Mouse (Mus musculus) embryonic facial prominence, embryonic 10.5 days (tissue): Measurements from ENCODE around the gene Bbx. TPM values are rescaled to one million over a fixed set of nuclear protein-coding genes. Genes with fewer than 3 reads are reported as not detected.

Source experiments
- DNase-seq: peaks from one replicate; pipeline ENCODE4 v3.0.0-alpha.2; 2017; ENCODE audit warnings: low spot score
- H3K27ac ChIP-seq: fragments of 300-500 bp; sonication (generic); replicated peaks from 2 replicates; pipeline ENCODE4 v1.5.1; 2016; ENCODE audit warnings: mild to moderate bottlenecking
- H3K27me3 ChIP-seq: fragments of 300-500 bp; sonication (generic); replicated peaks from 2 replicates; pipeline ENCODE4 v1.6.1; 2016; ENCODE audit warnings: low read depth, mild to moderate bottlenecking; ENCODE audit not compliant: poor library complexity, severe bottlenecking
- H3K36me3 ChIP-seq: fragments of 300-500 bp; sonication (generic); replicated peaks from 2 replicates; pipeline ENCODE4 v1.6.1; 2016; ENCODE audit warnings: mild to moderate bottlenecking, moderate library complexity
- H3K4me1 ChIP-seq: fragments of 300-500 bp; sonication (generic); 2 replicates; pipeline ENCODE4 v1.6.1; 2016
- H3K4me3 ChIP-seq: fragments of 300-500 bp; sonication (generic); 2 replicates; pipeline ENCODE4 v1.5.1; 2016; ENCODE audit warnings: mild to moderate bottlenecking, moderate library complexity
- H3K9me3 ChIP-seq: fragments of 300-500 bp; sonication (generic); 2 replicates; pipeline ENCODE4 v1.6.1; 2016; ENCODE audit warnings: mild to moderate bottlenecking
- WGBS: fragments of 180-500 bp; shearing (Covaris S2); methylation state at CpG from one replicate; pipeline ENCODE4 v1.1.7; 2016; 5-methylcytosine and 5-hydroxymethylcytosine counted together
- polyA plus RNA-seq: library from polyadenylated mRNA; unstranded; fragments of >200 nt; fragmentation: Nextera tagmentation; extraction: Ambion mirVana; gene quantifications from 2 replicates; pipeline ENCODE4 v1.2.1, GENCODE M21; 2016

Bbx gene
- polyA plus RNA-seq, 1 experiment from 2014 or later = 44.6 TPM

DNA sequence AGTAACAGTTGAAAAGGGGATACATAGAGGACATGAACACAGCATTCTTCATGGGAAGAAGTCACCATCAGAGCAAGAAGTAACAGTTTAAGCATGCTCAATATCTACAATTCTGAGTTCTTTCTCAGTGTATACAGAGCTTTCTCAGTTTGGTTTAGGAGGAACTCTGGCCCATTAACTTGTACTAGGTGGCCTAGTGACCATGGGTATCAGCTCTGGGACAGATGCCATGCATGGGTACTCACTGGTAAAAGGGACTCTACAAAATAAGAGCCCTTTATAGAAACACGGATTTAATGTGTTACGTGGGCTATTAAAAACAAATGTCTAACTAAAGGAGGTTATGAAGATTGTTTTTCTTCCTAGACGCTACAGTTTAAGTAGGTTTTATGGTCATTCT lies 190.6 kb downstream of the Bbx start:
- Histone ChIP-seq H3K27me3 (no peaks in the 10 kb centered on the region), H3K9me3 (no peaks in the 10 kb centered on the region), H3K4me3 (no peak overlapping the region), H3K36me3 (peaks cover 24% of the 10 kb centered on the region), H3K4me1 (no peaks in the 10 kb centered on the region), H3K27ac (no peak overlapping the region)
- 90% methylated on average over 3 of the region's 3 CpGs for WGBS
- DNase-seq = no peak

DNA sequence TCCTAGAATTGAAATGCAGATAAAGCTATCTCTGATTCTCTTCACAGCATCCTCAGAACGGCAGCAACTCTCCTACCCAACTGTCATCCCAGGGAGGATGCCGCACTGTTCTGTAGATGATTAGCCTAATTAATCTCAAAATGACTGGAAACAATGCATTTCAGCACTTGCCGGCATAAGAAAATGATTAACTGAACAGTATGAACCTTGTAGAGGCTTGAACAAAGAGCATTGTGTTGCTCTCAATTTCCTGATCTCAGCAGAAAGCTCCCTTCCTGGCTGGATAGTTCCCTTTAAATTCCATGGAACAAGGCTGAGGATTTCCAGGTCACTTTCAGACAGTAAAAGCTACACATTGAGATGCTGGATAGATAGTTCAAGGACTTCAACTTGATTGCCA lies 197.0 kb downstream of the Bbx start:
- no peaks in the 10 kb centered on the region for H3K4me1 ChIP-seq
- peaks cover 27% of the 10 kb centered on the region for H3K36me3 ChIP-seq
- no peaks in the 10 kb centered on the region for H3K27me3 ChIP-seq
- no peak for DNase-seq
- no peaks in the 10 kb centered on the region for H3K9me3 ChIP-seq
- 56% methylated on average over 3 of the region's 3 CpGs for WGBS
- H3K4me3 ChIP-seq = no peak overlapping the region
- no peak overlapping the region for H3K27ac ChIP-seq

DNA sequence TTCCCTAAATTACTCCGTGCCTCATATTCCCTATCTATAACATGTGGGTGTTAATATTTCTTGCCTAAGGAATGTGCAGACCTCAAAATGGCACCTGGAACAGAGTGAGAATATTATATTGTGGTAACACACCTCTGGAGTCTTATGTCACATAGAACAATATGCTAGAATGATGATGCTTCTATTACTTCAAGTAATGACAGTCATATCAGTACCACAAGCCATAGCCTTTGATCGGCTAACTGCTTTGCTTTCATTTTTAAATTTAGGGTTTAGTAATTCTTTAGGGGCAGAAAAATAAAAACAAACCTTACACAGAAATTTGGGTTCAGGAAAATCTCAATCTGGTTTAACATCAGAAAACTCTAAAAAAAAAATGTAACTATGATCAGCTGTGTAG lies 201.6 kb downstream of the Bbx start:
- peaks cover 6% of the 10 kb centered on the region; the same call in 1 of the 2 replicates for H3K36me3 ChIP-seq
- no peaks in the 10 kb centered on the region for H3K9me3 ChIP-seq
- WGBS = 92% methylated on average over 2 of the region's 2 CpGs
- no peaks in the 10 kb centered on the region for H3K4me1 ChIP-seq
- H3K4me3 ChIP-seq = no peak overlapping the region
- no peaks in the 10 kb centered on the region for H3K27me3 ChIP-seq
- DNase-seq = no peak
- H3K27ac ChIP-seq = no peak overlapping the region

DNA sequence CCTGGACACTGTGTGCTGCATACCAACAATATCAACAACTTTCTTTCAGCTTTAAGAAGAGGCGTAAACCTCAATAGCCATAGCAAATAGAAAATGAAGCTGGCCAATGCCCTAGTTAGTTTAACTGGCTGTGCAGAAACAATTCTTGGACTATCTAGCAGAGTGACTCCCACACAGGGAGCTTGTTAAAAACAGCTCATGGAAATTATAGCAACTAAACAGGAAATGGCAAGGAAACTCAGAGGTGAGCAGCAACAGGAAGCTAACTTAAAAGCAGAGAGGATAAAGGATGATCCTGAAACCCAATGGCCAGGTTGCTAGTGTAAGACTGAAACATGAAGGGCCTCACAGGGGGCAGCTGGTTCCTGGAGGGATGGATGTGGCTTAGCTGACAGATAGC lies 203.4 kb downstream of the Bbx start:
- WGBS = 94% methylated on average over 1 of the region's 1 CpGs
- DNase-seq = no peak

DNA sequence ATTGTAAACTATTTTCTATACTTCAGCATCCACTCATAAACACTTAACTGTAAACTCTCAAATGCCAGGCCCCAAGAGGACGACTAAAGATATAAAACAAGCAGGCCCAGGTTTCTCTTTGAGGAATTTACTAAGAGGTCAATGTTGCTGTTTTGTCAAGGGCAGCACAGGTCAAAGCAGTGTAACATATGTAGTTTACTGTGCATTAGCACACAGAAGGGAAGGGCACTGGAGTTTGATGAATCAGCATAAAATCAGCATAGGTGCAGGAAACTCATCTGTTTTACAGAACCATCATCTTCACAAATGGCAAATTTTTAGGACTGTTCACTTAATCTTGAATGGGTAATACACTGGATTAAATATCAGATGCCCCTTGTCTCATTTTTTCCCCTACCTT lies 205.9 kb downstream of the Bbx start:
- no peaks in the 10 kb centered on the region for H3K4me1 ChIP-seq
- H3K9me3 ChIP-seq = no peaks in the 10 kb centered on the region
- H3K27me3 ChIP-seq = no peaks in the 10 kb centered on the region
- H3K27ac ChIP-seq = no peak overlapping the region
- no peak for DNase-seq
- H3K4me3 ChIP-seq = no peak overlapping the region
- 68% methylated on average over 1 of the region's 1 CpGs for WGBS
- peaks cover 26% of the 10 kb centered on the region for H3K36me3 ChIP-seq

More for the DNA sequence above, 203.4 kb downstream of the Bbx start:
- Histone ChIP-seq H3K4me1 (no peaks in the 10 kb centered on the region), H3K27me3 (no peaks in the 10 kb centered on the region), H3K9me3 (no peaks in the 10 kb centered on the region), H3K27ac (no peak overlapping the region), H3K4me3 (no peak overlapping the region), H3K36me3 (peaks cover 18% of the 10 kb centered on the region)

DNA sequence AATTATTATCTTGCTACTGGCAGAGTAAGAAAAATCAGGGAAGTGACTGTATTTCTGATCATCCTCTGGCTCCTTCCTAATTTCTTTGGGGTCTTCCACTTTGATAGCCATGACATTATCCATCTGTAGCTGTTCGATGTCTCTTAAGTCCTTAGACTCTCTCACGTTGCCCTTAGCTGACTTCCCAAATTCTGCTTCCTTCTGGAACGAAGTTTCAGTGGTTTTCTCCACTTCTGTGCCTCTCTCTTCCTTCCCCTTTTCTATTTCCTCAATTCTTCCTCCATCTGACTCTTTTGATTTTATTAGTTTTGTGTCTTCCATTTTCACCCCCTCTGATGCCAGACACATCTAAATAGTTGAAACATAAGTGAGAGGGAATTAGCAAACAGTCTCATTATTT lies 207.2 kb downstream of the Bbx start:
- Histone ChIP-seq H3K27ac (no peak overlapping the region), H3K4me1 (no peaks in the 10 kb centered on the region), H3K9me3 (no peaks in the 10 kb centered on the region), H3K4me3 (no peak overlapping the region), H3K27me3 (no peaks in the 10 kb centered on the region), H3K36me3 (peaks cover 33% of the 10 kb centered on the region)
- 91% methylated on average over 3 of the region's 3 CpGs for WGBS
- DNase-seq = no peak

DNA sequence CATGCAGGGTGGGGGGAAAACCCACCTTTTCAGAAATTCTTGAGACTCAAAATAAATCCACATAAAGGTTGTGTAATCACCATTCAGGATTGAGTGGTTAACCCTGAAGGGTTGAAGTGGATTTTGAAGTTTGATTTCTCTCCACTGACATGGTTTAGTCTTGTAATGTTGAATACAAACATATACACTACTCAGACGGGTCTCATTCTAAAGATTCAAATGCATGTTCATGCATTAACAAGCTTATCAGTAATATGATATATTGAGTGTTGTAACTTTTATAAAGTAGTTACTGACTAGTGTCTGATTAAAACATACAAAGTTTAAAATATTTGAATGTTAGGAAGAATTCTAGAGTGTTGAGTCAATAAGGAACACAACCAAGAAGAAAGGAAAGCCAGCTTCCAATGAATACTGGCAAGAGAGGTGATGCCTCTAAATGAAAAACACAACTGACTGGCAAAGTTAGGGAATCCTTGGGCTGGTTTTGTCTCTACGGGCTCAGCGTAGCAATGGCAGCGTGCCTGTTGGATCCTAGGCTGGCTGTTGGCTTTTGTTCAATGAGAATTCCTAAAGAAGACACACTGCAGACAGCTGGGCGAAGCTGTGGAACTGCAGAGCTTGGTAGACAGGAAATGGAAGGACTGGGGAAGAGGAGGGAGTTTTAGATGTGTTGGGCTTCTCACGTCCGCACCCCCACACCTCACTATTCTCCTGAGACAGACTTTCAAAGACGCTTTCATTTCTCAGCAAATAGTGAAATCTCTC lies 211.3 kb downstream of the Bbx start:
- Histone ChIP-seq H3K27me3 (no peaks in the 10 kb centered on the region), H3K4me1 (no peaks in the 10 kb centered on the region), H3K9me3 (no peaks in the 10 kb centered on the region), H3K36me3 (peaks cover 42% of the 10 kb centered on the region), H3K27ac (no peak overlapping the region), H3K4me3 (no peak overlapping the region)
- 89% methylated on average over 8 of the region's 8 CpGs for WGBS
- DNase-seq = no peak

DNA sequence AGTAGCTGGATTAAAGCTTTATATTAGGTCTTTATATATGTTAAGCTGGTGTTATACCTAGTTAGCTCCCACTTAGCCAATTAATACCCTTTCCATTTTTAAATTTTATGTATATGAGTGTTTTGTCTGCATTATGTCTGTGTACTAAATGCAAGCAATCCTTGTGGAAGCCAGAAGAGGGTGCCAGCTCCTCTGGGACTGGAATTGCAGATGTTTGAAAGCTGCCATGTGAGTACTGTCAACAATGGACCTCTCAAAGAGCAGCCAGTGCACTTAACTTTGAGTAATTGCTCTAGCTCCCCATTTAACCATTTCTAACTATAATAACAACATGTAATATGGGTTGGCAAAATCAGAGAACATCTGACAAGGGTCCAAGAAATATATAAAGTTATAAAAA lies 215.1 kb downstream of the Bbx start:
- no peak overlapping the region for H3K4me3 ChIP-seq
- DNase-seq = no peak
- no peaks in the 10 kb centered on the region for H3K27me3 ChIP-seq
- H3K36me3 ChIP-seq = peaks cover 27% of the 10 kb centered on the region
- H3K9me3 ChIP-seq = no peaks in the 10 kb centered on the region
- H3K4me1 ChIP-seq = no peaks in the 10 kb centered on the region
- H3K27ac ChIP-seq = no peak overlapping the region

DNA sequence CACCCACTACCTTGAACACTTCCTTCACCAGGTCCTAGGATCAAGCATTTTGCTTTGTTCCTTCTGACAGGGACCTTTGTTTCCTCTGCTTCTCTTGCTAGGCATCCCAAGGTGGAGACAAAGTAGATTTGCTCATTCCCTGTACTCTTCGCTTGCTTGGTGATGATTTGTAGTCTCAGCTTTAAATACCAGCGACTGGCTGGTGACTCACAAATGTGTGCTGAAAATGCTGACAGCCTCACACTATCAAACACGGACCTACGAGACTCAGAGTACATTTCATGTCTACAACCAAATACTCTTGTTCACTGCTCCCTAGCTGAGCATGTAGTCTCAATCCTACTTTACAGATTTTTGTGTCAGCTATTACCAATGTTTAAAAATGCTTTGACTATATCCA lies 220.5 kb downstream of the Bbx start:
- Histone ChIP-seq H3K9me3 (no peaks in the 10 kb centered on the region), H3K27me3 (no peaks in the 10 kb centered on the region), H3K27ac (no peak overlapping the region), H3K36me3 (peaks cover 28% of the 10 kb centered on the region), H3K4me1 (no peaks in the 10 kb centered on the region), H3K4me3 (no peak overlapping the region)
- WGBS = 94% methylated on average over 4 of the region's 4 CpGs
- no peak for DNase-seq

DNA sequence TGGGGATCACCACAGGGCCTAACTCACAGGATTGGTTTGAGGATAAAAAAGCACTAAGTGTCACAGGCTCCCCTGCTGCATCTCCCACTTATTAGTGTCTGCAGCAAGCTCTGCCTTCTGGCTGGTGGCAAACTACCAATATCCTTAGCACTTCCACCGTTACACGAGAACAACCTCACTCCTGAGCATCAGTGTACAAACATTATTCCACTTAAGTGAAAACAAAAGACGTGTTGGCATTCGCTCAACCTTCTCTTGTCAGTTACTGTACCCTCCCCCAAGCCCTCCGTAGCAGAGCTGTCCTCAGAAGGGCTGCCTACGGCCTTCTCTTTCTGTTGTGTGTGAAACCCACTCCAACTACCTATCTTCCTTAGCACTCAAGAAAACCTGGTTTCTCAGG lies 221.0 kb downstream of the Bbx start:
- no peak for DNase-seq
- Histone ChIP-seq H3K27ac (no peak overlapping the region), H3K4me3 (no peak overlapping the region), H3K9me3 (no peaks in the 10 kb centered on the region), H3K4me1 (no peaks in the 10 kb centered on the region), H3K27me3 (no peaks in the 10 kb centered on the region), H3K36me3 (peaks cover 28% of the 10 kb centered on the region)
- WGBS = 92% methylated on average over 6 of the region's 6 CpGs

DNA sequence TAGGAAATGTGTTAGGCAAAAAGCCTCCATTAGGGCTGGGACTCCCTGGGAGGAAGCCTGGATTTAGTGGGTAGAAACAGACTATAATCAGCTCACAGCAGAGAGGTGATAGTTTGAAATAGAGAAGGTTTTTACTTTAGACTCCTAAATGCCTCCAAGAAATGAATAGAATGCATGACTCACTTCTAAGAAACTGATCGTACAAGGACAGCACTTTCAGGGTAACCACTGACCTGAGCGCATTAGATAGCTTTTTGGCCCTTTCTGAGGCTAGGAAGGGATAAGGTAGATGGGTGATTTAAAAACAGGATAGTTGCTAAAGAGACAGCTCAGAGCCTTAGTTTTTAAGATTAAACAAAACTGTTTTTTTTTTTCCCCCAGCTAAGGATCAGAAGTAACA lies 221.4 kb downstream of the Bbx start:
- DNase-seq = no peak
- peaks cover 23% of the 10 kb centered on the region for H3K36me3 ChIP-seq
- no peaks in the 10 kb centered on the region for H3K27me3 ChIP-seq
- no peak overlapping the region for H3K4me3 ChIP-seq
- no peaks in the 10 kb centered on the region for H3K9me3 ChIP-seq
- no peaks in the 10 kb centered on the region for H3K4me1 ChIP-seq
- H3K27ac ChIP-seq = no peak overlapping the region
- 95% methylated on average over 2 of the region's 2 CpGs for WGBS

DNA sequence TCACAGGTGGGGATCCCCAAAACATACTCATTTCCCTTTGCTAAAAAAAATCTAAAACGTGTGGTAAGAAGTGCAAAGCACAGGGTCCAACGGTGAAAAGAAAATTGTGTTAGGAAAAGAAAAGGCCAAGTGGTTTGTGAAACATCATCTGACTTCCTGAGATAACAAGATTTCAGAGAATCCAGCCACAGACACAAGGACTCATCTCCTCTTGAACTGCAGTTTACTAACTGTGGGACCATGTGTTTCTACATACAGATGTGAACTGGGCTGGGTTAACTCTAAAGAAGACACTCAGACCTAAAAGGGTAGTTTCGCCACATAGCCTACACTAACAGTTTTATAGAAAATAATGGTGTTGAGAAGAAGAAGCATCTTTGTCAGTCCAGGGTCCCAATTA lies 227.2 kb downstream of the Bbx start:
- DNase-seq = no peak
- Histone ChIP-seq H3K36me3 (peaks cover 46% of the 10 kb centered on the region), H3K27me3 (no peaks in the 10 kb centered on the region), H3K4me3 (no peak overlapping the region), H3K4me1 (no peaks in the 10 kb centered on the region), H3K9me3 (no peaks in the 10 kb centered on the region), H3K27ac (no peak overlapping the region)
- 86% methylated on average over 3 of the region's 3 CpGs for WGBS

DNA sequence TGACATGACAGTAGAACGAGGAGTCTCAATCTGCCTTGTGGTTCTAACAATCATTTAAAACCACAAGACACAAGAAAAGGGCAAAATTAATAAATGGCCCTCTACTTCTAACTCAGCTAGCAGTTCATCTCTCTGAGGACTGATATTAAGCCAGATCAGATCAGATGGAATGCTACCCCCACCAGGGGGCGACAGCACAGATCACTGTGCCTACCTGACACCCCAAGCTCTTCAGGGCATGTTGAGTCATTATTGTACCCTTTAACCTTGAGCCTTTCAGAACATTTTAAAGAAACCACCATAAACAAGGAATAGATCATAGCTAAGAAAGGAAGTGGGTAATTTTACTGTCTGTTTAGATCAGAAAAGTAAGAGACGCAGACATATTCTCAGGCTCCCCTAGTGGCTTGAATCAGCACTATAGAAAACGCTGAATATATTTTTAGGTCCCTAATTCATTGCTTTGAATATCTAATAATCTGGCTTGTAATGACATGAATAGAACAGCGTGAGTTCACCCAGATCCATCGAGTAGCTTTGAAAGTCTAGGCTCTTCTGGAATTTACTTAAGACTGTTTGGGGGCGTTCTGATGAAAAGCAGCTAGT lies 230.5 kb downstream of the Bbx start:
- DNase-seq = peak; percentile 48
- H3K27me3 ChIP-seq = no peaks in the 10 kb centered on the region
- H3K4me1 ChIP-seq = no peaks in the 10 kb centered on the region
- H3K36me3 ChIP-seq = peaks cover 62% of the 10 kb centered on the region
- WGBS = 84% methylated on average over 7 of the region's 7 CpGs
- H3K27ac ChIP-seq = no peak overlapping the region
- H3K4me3 ChIP-seq = no peak overlapping the region
- no peaks in the 10 kb centered on the region for H3K9me3 ChIP-seq
